Mouse (Mus musculus) embryo, embryonic 11 days (tissue): ENCODE measurements around the gene Capn9.

ENCODE experiments used
- DNase-seq: peaks from one replicate; pipeline ENCODE4 v3.0.0-alpha.2; 2015

Capn9 gene

DNA sequence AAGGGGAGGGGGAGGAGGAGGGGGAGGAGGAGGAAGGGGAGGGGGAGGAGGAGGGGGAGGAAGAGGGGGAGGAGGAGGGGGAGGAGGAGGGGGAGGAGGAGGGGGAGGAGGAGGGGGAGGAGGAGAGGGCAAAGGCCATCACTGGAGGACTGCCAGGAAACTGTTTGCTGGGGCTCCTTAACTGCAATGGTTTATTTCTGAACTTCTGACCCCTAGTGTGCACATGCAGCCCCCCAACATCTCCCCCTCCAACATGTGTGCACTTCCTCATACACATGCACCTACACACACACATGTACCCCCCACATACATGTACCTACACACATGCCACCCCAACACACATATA, 3.5 kb upstream of the Capn9 start:
- no peak for DNase-seq

DNA sequence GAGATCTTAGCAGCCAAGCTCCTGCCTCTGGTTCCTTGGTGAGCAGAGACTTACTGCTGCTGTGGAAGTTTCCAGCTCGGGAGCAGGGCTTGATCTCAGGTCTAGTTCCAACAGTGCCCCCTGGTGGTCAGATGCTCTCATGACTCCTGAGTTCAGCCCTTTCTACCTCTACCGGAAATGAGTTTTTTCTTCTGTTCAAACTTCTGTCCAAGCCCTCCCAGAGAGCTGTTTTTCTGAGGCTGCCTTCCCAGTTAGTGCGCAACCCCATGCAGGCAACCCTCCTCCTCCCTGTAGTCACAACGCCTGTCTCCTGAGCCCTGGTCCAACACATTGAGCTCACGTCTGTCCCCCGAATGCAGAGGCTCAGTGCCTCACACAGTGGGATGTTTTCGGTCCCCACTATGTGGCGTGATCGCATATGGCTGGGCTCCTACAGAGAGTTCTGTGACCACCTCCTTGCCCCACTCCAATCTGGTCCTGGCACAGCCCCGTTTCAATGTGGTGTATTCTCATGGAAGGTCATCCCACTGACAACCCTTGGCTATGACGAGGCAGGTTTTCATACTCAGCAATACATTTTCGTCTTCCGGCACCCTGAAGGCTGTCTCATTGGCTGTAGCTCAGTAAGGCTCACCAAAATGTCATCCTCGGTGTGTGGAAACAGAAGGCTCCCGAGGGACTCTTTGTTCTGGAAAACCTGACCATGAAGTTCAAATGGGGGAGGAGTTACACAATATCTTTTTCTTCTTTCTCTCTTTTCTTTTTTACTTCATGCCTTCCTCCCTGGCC, 2.2 kb upstream of the Capn9 start:
- peak; percentile 92 for DNase-seq

DNA sequence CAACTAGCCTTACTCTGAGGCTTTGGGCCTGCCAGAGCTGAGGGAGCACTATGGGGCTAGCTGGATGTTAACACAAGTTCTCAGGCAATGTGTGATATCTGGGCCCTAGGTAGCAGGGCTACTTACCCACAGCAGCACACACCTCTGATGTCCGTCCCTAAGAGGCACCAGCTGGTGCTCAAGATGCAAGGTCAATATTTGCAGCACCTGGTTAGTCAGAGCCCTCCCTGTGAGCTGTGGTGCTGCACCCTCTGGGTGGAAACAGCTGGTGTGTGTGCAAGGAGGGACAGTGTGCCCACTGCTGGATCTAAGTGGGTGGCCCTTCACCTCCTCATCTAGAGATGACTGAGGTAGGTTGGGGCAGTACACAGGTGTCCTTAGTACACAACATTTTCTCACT, 840 bp downstream of the Capn9 start:
- DNase-seq = no peak

DNA sequence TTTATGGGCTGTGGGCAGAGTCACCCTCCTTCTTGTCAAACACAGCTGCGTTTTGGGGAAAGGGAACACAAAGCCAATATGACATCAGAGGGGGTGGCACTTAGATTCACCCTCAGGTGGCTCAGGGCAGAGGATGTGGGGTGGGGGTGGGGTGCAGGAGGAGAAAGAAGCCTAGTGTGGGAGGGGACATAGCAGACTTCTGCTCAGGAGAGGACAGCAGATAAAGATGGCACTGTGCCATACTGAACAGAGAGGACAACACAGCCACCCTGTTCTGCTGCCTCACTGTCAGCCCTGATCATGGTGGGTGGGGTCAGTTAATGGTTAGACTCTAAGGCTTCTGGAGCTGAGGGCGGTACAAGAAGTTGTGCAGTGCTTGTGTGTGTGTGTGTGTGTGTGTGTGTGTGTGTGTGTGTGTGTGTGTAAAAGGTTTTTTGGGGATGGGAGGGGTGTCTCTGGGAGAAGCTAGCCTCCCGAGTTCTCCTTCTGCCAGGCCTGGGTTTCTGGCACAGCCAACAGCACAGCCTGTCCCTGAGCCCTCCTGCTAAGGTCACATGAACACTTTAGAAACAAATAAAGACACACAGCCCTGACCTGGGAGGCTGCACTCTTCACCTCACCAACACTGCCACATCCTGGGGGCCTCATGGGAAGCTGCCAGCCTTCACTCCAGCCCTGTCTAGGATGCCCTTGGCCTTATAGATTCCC, 10.0 kb downstream of the Capn9 start:
- DNase-seq = no peak

DNA sequence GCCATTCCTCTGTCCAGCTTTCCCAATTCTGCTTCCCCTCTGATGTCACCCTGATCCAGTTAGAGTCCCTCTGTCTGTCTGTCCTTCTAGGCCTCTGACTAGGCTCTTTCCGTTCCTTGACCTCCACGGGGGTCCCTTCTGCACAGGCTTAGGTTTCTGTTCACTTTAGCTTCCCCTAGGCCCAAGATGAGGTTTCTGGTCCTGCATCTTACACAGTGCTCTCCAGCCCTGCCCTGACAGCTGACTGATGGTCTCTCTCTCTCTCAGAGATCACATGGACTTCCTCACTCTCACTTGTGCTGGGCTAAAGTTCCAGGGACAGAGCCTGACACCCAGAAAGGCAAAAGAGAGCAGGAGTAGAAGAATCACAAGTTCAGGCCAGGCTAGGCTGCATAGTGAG, 10.6 kb downstream of the Capn9 start:
- DNase-seq = no peak

DNA sequence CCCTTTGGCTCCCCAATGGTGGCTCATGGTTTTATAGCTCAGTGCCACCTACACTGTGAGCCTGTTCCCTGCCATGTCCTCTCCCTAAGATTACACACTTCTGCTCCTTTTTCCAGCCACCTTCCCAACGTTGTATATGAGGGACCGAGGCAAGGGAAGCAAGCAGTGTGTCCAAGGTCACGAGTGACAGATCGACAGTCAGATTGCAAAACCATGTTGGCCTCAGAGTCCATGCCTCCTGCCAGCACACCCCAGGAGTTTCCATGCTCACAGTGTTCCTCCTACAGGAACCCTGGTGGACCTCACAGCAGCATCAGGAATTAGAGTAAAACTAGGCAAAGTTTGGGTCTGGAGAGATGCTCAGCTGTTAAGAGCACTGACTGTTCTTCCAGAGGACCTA, 13.5 kb downstream of the Capn9 start:
- DNase-seq = no peak

DNA sequence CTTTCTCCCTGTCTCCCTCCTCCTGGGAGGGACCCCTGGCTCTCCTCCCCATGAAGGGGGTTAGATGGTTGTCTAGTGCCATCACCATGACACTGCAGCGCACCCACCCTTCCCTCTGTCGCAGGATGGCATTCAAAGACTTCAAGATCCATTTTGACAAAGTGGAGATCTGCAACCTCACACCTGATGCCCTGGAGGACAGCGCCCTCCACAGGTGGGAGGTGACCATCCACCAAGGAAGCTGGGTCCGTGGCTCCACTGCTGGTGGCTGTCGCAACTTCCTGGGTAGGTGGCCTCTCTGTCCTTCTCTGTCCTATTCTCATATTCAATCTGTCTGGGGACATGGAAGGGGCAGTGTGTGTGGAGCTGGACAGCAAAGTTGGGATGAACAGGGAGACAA, 28.2 kb downstream of the Capn9 start:
- no peak for DNase-seq

DNA sequence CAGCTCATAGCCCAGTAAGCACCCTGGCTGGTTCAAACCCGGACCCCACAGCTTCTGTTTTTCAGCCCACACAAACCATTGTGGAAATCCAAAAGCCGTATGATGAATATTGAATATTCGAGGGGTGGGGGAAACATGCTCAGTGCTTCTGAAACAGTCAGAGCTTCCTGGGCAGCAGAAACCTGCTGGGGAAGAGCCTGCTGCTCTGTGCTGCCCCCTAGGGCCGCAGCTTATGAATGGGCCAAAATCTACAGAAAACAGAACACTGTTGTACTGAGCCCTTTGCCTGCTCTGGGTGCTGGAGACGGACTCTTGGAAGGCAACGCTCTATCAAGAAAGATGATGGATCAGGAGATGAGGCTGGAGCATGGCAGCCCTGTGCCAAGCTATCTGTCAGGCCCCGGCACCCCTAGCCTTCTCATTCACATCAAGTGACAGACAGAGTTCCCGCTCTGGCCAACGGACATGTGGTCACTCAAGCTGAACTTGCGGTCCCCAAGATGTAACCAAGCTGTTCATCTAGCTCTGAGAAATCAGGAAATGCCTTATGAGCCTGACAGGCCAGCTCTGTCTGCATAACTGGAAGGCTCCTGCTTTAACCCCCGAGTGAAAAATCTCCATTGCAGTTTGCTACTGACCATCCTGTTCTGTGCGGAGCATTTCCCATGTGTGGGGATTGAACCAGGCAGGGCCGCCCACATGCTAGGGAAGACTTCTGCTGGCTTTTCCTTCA, 32.5 kb downstream of the Capn9 start:
- peak; percentile 49 for DNase-seq

DNA sequence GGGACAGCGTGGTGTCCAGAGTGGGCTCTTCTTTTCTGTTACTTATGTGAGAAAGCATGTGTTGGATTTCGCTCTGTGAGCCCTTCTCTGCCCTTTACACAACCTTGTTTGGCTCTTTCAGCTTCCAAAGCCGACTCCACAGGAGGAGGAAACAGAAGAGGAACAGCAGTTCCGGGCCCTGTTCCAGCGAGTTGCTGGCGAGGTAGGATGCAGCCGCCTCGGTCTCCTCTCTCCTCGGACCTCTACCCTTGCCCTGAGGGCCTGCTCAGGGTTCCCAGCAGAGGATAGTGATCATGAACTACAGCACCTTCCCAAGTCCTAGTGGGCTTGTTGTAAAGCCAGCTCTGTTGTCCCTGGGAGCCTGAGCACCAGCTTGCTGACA, 33.1 kb downstream of the Capn9 start:
- DNase-seq = no peak

DNA sequence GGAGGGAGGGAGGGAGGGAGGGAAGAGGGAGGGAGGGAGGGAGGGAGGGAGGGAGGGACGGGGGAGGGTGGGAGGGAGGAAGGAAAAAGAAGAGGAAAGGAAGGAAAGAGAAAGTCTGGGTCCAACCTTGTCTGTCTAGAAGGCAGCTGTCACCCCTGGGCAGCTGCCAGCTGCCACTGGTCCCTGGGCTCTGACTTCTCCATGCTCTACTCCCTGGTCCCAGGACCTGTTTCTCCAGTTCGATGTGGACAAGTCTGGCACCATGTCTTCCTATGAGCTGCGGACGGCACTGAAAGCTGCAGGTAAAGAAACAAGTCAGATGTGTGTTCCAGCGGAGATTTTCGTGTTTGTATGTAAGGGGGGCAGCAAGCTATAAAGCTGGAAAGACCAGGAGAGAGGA, 38.4 kb downstream of the Capn9 start:
- DNase-seq = no peak

DNA sequence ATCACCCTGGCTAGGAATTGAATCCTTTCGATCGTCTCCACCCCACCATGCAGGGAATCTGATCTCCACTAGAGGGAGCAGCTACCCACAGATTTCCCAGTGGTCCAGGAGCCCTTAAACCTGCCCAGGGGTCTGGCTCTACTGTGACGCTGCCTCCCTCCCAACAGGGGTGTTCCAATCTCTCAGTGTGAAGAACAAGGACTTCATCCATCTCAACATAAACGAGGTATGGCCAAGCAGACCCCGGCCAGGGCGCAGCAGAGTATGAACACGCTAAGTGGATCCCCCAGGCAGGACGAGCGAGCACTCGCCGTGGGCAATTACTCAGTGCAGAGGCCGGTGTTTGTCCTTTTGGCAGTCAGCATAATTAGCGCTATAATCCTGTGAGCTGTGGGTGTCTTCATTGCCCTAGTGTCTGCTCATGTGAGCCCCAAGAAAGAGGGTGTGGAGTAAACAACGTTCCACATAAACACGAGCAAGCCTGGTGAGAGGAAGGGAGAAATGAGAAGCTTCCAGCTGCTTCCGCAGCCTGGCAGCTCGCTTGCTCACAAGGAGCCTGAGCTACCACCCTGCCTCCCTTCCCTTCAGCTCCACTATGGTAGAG, 41.5 kb downstream of the Capn9 start:
- DNase-seq = peak; percentile 86

DNA sequence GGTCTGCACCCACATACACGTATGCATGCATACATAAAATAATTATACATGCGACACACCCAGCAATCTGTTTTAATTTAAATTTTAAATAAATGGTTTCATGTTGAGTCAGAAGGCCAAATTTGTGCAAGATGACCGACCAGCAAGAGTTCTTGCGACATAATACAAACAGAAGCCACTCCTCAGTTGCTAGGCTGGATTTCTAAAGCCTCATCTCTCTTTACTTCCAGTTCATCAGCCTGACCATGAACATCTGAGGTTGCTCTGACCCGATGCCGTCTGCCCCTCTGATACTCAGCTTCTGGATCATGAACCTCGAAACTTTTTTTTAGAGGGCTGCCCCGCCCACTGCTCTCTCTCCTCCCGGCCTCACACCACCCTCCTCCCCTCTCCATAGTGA, 42.3 kb downstream of the Capn9 start:
- no peak for DNase-seq

DNA sequence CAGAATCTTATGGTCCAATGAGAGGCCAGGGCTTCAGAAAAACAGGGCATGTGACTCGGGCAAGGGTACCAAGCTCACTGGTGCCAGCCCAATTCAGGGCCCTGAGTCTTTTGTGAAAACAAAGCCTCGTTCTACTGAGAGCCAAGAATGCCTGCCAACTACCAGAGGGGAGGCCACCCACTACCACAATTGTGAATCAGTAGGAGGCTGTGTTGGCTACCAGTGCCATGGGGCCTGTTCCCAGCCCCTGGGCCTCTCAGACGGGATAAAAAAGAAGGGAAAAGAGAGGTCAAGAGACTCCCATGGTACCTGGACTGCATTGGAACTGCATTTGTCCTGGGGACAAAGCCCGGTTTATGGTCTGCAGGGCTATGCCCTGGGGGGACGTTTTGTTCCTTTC, 45.3 kb downstream of the Capn9 start:
- no peak for DNase-seq

DNA sequence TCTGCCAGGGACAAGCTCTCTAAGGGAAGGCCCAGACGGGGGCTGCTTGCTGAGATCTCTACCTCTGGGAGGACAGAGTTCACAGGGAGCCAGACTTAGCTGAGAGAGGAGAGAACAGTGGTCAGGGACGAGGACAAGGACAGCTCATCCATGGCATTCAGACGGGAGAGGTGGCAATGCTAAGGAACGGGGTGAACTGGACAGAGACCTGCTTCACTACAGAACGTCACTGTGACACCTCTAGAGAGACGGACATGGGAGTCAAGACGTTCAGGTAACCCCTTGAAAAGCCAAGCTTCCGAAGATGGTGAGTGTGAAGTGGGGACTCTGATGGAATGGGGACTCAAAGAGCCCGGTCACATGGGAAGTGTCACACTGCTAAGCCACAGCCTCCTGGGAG, 50.3 kb downstream of the Capn9 start:
- DNase-seq = no peak

DNA sequence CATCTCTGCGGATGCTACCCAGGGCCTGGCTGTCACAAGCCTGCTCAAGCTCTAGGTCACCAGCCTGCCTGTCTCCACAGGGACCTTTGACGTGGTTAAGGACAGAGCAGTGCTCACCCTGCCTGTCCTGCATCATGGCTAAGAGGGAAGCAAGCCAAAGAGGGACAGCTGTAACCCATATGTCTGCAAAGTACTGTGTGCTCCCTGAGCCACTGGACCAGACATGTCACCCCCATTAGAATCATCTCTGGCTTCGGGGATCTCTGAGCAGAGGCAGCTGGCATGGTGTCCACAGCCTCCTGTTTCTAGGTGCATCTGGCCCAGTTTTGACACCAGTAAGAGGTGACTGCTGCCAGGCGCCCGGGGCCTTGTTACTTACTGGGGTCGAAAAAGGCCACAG, 54.6 kb downstream of the Capn9 start:
- no peak for DNase-seq

DNA sequence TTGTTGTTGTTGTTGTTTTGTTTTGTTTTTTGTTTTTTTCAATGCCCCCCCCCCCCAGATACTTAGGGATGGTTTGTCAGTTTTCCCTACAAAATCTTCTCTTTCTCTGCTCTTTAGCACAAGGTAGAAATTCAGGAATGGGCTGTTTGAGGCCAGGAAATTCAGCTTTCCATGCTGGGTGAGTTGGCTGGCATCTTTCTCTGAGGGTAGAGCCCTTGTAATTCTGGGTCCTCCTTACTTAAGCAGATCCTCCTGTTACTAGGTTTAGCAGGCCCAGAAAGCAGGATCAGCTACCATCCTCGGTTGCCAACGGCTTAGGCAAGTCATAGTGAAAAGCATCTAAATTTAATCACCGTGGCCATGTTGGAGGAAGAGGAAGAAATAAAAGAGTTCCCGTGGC, 55.0 kb downstream of the Capn9 start:
- no peak for DNase-seq

DNA sequence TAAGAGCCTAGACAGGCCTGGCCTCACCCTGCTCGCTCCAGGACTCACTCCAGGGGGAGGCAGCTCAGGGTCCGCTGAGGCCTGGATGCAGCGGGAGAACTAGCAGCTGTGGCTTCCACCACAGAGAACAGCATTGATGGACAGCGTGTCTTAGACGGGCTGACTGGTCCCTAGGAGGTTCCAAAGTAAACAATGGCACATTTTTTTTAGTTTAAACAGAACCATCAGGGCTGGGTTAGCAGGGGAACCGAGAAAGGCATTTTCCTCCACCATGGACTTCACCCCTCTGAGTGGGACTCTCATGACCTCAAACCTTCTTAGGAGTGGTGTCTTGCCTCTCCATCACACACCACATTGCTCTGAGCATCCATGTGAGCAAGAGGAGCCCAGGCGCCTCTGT, 56.1 kb downstream of the Capn9 start:
- DNase-seq = no peak

DNA sequence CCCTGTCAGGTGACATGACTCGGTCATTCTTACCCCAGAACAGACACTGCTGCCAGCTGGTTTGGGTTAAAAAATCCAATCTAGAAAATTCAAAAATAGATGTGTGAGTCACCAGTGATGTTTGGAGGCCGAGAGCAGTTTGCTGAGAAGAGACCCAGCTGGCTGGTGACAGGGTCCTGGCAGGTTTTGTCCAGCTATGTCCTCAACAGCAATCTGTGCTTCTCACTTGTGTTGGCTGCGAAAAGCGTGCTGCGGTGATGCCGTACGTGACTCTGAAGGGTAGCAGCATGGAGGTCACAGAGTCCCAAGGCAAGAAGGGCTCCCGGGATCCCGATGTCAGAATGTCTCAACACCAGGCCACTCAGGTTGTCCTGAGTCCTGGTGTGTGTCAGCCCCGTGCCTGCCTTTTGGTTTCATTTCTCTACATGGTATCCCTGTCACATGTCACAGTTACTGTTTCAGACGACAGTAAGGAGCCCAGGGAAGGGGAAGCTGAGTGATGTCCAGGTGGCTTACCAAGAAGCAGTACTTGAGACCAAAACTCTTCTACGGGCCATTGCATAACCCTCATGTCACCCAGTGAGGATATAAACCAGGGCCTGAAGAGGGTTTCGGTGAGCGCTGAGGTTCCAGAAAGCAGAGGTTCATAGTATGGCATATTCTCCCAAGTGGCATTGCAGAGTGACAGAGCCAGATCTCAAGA, 57.2 kb downstream of the Capn9 start:
- DNase-seq = no peak

DNA sequence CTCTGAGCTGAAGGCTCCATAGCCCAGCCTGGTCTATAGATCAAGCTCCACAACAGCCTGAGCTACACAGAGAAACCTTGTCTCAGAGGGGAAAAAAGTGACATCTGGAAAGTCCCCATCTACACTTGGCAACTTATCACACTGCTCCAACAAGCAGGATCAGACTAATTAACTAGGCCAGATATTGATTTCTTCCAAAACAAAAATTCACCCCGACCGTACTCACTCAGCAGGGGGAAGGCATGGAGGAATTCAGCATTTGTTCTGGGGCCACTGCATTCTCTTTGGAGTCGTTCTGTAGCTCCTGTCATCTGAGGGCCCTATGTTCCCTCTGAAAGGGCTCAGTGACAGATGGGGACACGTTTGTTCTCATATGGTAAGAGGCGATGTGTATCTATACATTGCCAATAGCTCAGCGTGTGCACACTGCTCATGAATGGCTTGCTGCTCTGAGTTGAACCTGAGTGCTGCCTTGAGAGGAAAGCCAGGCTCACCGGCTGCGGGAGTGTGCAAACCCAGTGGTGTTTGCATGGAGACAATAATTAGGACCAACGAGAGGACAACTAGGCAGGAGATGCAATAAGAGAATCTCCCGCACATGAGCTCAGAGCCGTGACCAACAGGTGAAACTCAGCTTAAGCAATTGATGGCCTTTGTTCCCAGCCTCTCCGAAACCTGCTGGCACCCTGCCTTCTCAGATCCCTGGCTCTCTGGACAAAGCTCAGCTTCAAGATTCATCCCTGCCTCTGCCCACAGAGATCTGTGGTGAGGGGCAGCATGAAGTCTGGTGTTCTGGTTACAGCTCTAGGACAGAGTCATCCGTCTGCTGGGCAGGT, 58.7 kb downstream of the Capn9 start:
- no peak for DNase-seq

DNA sequence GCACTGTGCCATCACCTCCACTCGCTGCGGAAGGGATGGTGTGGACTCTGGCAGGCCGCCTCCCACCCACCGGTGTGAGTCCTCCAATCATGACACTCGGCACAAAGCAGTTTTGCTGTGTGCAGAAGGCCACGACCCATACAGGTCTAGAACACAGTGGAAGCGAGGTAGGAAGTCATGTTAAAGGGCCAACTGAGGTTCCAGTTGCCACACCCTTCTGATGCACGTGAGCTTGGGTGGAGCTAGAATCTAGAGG, 59.3 kb downstream of the Capn9 start:
- DNase-seq = no peak

DNA sequence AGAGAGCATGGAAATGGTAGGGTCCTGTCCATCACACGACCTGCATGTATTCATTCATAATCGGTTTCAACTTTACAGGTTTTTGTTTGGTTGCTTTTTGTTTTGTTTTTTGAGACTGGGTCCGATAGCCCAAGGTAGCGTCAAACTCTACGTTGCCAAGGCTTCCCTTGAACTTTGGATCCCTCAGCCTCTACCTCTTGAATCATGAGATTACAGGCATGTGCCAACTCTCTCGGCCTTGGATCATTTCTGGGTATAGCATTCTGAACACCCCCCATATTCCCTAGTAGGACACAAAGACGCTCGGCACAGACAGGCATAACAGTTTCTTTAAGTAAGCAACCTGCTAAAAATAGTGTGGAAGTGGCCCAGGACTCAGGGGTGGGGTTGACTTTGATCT, 65.7 kb downstream of the Capn9 start:
- DNase-seq = no peak

DNA sequence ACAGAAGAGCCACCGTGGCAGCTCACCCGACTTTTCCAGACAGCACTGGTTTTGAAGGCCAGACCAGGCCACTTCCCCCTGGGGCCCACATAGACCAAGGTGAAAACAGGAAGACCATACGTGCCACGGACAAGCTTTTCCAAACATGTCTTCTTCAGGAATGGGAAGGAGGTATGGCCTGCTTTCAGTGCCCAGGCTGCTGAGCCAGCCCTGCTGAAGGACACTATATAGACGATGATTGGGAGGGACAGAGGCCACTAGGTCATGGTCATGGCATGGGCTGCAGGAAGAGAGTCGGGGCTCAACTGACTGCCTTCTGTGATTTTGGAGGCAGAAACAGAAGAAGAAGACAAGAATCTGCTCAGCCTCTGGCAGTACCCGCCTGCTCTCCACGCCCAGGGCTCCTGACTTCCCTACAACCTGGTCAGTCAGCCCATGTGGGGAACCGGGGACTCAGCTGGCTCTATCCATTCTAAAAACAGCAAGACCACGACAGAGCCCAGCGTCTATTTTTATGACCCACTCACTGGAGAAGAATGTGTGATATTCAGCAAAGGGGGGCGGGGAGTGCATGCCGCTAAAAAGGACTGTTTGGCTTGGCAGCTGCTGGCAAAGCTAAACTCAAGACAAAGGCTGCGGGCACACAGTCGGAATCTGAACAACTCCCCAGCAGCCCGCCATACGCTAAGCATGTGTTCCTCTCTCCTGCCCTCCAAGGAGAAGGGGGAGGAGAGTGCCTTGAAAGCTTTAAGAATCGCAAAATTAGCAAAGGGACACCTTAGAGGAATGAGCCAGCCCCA, 67.8 kb downstream of the Capn9 start:
- DNase-seq = peak; percentile 32
